Mouse (Mus musculus): ENCODE data around the gene Tmem231. TPM values are rescaled to one million over a fixed set of nuclear protein-coding genes. Genes with fewer than 3 reads are reported as not detected.
"Not testable (repeated sequence)": the region's sequence is repeated elsewhere in the genome, so short reads cannot be mapped to it uniquely, and the experiment has no call there.

Tmem231 gene
- total RNA-seq, 2 experiments from 2014 or later: 1.1 to 1.4 TPM

DNA sequence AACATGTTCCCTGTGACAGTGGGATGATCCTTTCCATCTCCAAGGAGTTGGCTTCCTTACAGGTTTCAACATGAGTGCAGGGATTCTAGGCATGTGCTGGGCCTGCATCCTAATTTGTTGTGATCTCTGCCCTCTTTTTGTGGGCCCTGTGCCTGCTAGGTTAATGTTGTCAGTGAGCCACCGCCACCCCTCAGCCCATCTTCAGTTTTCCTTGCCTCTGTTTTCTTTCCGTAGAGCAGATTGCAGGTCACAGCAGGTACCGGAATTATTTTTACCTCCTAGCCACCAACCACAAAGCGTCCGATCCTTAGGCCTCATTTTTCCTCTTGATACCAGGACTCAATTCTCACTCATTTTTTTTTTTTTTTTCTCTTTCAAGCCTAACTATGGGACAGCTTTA is 18.3 kb upstream of the Tmem231 start:
- no peak for DNase-seq
- intact Hi-C loops (cut with DNase I; ENCODE audit: low total_unique reads): no loop called here

DNA sequence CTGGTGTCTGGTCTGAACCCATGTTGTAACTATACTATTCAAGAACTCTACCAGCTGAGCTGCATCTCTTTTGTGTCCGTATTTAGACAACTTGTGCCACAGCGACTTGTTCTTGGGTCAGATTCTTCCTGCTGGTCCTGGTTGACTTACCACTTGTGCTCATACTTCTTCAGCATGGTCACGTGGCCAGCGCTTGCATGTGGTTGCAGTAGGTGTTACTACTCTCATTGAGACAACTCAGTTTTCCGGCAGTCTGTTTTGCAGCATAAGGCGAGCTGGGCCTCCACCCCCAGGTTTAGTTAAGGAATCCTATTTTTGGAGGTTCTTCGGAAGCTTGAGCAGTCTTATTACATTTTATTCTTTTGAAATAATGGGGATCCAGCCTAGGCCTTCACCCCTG is 17.6 kb upstream of the Tmem231 start:
- no peak for DNase-seq
- intact Hi-C loops (cut with DNase I; ENCODE audit: low total_unique reads): no loop called here

DNA sequence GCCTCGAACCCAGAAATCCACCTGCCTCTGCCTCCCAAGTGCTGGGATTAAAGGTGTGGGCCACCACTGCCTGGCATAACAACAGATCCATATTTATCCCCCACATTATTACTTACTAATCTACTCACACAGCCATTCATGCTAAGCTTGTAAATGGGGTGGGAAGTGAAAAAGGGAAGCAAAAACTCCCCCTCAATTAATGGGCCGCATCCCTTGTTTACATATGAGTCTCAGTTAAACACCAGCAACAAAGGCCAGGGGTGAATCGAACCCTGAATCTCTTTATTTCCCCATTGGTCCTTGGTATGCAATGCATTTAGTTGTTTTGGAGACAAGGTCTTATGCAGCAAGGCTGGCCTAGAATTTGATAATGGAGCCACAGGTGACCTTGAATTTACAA is 17.2 kb upstream of the Tmem231 start:
- no peak for DNase-seq
- intact Hi-C loops (cut with DNase I; ENCODE audit: low total_unique reads): no loop called here

DNA sequence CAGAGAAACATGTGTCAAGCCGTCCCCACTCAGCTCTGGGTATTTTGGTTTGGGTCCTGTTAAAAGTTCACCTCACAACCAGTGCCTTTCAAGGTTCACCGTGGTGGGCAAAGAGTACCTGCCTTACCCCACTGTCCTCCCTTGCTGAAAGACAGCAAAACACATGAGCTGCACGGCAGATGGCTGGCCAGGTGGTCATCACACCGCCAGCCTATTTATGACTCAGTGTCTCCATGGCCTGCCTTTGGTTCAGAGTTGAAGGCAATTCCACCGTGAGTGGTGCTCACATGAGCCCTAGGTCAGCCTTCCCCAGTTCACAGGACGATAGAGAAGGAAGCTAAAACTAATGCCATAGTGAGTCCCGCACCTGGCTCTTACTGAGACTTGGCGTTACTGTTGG is 14.3 kb upstream of the Tmem231 start:
- intact Hi-C loops (cut with DNase I; ENCODE audit: low total_unique reads): no loop called here
- no peak for DNase-seq

DNA sequence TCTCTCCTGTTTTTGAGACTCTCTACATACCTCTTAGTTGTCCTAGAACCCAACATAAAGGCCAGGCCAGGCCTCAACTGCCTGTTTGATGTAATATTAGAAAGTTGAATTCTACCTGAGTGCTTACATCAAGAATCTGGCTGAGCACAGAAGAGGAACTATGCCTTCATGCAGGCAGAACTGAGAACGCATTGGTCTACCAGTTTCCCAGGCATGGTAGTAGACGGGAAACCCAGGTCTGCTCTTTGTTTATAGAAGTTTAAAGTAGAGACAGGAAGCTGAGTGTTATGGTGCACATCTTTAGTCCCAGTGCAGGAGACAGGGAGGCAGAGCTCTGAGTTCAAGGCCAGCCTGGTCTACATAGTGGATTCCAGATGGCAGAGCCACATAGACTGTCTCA is 13.5 kb upstream of the Tmem231 start:
- intact Hi-C loops (cut with DNase I; ENCODE audit: low total_unique reads): no loop called here
- DNase-seq: no peak

DNA sequence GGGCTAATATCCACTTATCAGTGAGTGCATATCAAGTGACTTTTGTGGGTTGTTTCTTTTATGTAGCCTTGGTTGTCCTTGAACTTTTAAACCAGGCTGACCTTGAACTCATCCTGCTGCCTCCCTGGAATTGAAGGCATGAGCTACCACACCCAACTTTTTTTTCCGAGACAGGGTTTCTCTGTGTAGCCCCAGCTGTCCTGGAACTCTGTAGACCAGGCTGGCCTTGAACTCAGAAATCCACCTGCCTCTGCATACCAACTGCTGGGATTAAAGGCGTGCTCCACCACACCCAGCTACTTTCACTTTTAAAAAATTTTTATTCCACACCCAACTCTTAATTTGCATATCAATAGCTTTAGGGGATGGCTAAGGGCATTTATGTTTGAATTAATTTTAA is 9.9 kb upstream of the Tmem231 start:
- DNase-seq: no peak
- intact Hi-C loops (cut with DNase I; ENCODE audit: low total_unique reads): no loop called here

DNA sequence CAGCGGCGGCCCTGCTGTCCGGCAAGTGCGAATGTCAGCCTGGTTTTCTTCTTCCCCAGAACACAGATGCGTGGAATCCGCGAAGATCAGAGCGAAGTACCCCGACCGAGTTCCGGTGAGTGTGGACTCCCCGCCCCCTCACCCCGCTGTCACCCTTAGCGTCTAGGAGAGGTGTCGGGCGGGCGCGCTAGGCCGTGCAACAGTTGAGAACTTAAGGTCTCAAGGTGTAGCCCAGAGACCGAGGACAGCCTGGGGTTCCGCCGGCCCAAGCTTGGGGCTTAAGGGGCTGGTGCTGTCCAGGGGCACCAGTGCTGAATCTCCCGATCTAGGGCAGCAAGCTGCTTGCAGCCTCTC is 7.4 kb upstream of the Tmem231 start:
- intact Hi-C loops (cut with DNase I; ENCODE audit: low total_unique reads): no loop called here
- DNase-seq: peak; percentile 41

DNA sequence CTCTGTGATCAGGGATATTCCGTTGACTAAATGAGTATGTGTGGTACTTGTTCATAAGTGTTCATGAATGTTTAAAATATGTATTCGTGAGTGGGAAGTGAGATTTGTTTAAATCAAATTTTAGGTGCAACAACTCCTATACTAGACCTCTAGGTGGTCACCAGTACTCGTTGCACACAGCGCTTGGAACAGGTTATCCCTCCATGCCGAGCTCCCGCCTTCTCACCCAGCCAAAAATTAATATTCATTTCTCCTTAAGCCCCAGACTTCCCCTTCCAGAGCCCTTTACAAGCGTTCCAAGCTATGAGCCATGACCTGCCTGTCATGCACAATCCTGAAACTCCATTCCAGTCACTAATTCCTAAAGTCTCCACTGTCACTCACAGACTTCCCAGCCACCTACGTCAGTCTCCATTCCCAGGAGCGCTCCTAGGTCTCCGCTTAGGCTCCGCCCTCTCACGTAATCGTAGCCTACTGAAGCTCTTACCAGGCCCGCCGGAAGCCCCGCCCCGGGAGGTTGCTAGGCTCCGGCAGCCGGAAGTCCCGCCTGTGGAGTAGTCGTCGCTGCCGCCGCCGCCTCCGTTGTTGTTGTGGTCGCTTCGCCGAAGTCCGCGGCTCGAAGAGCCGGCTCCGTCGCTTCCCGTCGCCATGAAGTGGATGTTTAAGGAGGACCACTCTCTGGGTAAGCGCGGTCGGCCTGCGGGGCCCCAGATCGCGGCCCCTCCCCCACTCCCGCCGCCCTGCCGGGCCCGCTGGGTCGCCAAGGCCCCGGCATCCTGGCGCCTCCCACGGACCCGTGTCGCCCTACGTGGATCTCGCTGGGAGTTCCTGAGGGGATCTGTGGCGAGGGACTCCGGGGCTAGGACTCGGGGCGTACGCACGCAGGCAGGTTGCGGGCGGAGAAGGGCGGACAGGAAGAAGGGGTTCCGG is 6.8 kb upstream of the Tmem231 start, which contains the start of gene Gabarapl2:
Gene Gabarapl2, plus strand, starts transcription at position 533 of the 930 bp plus-strand sequence.
- intact Hi-C loops (cut with DNase I; ENCODE audit: low total_unique reads): no loop called here
- peak; percentile 98 for DNase-seq

DNA sequence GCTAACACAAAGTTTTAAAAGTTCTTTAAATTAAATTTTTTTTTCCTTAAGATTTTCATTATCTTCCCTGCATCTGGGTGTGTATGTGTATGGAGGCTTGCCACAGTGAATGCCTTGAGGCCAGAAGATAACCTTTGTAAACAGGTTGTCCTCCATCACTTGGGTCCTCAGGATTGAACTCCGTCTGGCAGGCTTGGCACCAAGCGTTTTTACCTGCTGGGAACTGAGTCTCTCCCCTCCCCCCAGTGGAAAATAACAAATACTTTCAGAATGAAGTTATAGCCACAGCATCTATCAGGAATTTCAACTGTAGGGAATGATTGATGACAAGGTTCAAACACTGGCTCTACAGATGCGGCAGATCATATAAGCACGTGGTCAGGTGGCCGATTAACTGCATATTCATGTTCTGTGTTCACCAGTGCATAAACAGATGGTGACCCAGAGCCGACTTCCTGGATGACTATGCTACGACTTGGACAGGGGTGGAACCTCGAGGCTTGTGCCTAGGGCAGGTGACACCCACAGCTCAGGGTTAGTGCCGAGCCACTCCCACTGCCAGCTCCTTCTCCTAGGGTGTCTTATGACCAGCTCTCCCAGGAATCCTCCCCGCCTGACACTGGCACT is 5.9 kb upstream of the Tmem231 start:
- DNase-seq: peak; percentile 27
- intact Hi-C loops (cut with DNase I; ENCODE audit: low total_unique reads): no loop called here

DNA sequence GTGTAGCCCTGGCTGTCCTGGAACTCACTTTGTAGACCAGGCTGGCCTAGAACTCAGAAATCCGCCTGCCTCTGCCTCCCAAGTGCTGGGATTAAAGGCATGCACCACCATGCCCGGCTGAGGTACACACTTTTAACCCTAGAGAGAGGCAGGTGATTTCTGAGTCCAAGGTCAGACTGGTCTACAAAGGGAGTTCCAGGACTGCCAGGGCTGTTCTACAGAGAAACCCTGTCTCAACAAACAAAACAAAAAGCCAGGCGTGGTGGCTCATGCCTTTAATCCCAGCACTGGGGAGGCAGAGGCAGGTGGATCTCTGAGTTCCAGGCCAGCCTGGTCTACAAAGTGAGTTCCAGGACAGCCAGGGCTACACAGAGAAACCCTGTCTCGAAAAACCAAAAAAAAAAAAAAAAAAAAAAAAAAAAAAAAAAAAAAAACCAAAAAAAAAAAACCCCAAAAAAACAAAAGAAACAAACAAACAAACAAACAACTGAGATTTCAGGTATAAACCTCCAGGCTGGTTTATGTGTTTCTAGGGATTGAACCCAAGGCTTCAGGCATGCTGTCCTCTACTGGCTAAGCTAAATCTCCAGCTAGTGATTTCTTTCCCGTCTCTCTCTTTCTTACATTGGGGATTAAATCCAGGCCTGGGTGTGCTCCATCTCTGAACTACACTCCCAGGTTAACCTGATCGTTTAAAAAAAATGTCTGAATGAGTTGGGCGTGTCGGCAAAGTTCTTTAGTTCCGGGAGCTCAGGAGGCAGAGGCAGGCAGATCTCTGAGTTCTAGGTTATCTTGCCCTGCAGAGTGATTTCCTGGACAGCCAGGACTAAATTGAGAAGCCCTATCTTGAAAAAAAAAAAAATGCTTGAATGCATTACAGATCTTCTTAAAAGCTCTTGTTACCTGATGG is 4.7 kb upstream of the Tmem231 start:
- DNase-seq; intact Hi-C loops (cut with DNase I; ENCODE audit: low total_unique reads): not testable (repeated sequence)

DNA sequence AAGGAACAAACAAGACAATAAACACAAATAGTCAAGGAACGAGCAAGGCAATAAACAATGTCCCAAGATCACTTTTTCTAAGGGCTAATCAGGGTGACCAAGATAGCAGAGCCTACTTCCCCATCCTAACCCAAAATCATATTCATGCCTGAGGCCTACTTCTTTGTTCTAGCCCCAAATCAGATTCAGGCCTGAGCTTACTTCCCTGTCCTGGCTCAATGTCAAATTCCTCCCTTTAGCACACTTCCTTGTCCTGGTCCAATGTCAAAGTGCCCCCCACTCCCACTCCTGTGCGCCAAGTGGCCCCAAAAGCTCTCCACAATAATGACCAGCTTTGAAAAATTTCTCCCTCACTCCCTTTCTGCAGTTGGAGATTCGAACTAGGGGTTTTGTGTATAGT is 3.5 kb upstream of the Tmem231 start:
- intact Hi-C loops (cut with DNase I; ENCODE audit: low total_unique reads): no loop called here
- no peak for DNase-seq

DNA sequence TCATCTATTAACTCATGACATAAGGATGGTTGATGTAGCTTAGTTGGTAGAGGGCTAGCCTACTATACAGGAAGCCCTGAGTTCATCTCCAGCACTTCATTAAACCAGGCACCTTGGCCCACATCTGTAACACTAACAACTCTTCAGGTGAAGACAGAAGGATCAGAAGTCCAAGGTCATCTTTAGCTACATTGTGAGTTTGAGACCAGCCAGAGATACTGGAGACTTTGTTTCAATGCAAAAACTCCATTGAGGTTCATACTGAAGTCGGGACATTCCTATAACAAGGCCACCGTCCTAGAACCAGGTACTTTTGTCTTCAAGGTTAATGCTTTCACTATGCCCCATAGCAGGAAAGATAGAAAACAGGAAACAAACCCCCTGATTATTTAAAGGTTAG is 520 bp upstream of the Tmem231 start:
- intact Hi-C loops (cut with DNase I; ENCODE audit: low total_unique reads): no loop called here
- no peak for DNase-seq

DNA sequence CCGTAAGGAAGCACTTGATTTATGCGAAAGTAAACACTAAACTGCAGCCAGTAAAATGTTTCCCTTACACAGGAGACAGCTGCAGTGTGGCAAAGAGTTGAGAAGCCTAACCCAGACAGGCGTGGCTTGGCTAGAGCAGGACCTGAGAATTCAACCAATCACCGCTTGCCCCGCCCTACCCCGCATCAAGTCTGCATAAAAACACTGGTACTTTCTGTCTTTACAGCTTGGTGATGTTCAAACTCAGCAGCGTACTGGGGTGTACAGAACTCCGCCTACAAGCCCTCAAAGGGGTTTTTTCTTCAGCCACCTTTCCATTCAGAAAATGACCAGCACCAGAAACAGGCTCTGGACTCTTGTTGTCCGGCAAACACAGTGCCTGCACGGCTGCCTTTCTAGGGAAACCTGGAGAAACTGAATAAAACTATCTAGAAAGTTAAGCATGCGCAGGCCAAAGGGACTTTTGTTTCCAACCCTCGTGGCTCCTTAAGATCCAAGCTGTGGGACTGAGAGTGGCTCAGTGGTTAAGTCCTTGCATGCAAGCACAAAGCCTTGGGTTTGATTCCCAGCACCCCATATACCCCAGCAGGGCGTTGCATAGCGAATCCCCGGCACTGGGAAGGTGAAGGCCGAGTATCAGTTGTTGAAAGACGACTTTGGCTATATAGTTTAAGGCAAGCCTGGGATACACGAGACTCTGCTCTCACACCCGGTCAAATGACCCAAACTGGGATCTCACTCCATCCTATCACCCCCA is 923 bp downstream of the Tmem231 start:
- intact Hi-C loops (cut with DNase I; ENCODE audit: low total_unique reads): no loop called here
- DNase-seq: peak; percentile 75

DNA sequence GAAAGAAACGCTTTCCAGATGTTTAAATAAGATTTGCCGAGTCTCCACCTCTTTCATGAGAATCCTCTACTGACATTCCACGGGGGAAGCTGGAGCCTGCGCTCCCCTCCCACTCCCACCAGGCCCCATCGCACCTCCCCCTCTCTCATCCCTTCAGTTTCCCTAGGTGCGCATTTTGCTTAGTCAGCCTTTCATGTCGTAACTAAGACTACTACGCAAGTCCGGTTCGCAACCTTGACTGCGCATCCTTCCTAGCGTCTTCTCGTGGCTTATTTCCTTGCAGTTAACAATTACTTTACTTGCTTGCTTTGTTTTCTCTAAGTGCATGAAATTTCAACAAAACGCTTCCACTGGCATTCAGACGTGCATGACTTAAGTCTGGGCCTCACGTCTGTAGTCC is 2.0 kb downstream of the Tmem231 start:
- intact Hi-C loops (cut with DNase I; ENCODE audit: low total_unique reads): no loop called here

DNA sequence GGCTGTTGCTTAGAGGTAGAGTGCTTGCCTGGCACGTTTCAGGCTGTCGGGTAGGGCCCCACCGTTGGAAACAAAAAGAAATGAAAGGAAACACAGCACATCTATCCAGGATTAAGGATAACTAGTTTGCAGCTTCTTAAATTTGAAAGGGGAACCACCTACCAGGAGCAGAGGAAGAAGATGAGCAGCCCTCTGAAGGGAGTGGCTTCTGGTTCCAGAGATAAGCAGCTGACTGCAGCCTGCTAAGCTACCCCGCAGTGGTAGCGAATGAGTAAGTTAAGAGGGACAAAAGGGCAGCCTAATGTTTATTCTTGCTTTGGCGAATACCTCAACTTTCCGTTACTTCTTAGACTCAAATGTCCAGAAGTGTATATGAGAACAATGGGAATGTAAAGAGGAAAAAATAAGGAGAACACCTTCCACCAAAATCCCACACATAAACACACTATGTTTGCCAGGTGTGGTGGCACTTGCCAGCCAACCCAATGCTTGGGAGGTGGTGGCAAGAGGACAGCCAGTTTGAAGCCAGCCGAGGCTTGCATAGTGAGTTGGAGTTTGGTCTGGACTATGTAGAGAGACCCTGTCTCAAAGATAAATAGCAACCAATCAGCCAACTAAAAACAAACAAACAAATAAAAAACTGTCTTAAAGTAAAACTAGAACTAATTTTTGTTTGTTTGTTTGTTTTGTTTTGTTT is 3.9 kb downstream of the Tmem231 start:
- no peak for DNase-seq
- intact Hi-C loops (cut with DNase I; ENCODE audit: low total_unique reads): loop anchor here (5.0 kb wide), 1 partner anchor 42 kb away; no protein-coding TSS in a partner anchor

More for the DNA sequence above, 2.0 kb downstream of the Tmem231 start:
- no peak for DNase-seq

DNA sequence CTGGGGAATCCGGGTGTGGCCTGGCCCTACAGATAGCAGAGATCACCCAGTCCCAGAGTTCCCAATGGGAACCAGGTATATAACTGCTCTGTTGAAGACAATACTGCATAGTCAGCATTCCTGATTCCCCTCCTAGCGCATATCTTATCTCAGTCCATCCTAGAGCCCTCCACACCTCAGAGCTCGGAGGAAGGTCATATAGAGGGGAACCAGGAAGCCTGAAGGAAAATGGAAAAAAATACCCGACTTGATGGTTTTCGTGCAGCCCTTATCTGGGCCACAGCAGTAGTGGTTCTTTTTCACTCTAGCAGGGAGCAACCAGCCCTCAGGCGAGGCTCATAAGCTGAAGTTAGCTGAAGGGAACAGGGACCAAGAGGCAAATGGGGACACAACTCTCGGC is 8.7 kb downstream of the Tmem231 start:
- no peak for DNase-seq
- intact Hi-C loops (cut with DNase I; ENCODE audit: low total_unique reads): loop anchor here (5.0 kb wide), 1 partner anchor 38 kb away; no protein-coding TSS in a partner anchor

DNA sequence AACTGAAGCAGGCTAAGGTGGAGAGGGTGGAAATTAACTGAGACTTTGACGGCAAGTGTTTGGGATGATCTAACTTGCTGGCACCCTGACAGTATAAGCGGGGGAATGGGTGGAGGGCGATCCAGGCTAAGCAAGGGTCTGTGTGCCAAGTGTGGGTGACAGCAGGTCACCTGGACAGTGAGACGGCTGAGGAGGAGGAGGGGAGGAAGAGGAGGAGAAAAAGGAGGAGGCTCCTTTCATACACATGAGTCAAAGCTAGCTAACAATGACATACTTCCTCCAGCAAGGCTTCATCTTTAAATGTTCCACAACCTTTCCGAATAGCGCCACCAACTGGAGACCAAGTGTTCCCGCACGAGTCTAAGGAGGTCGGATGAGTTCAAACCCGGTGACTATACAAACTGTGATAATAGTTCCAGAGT is 10.3 kb downstream of the Tmem231 start:
- peak; percentile 45 for DNase-seq
- intact Hi-C loops (cut with DNase I; ENCODE audit: low total_unique reads): no loop called here

DNA sequence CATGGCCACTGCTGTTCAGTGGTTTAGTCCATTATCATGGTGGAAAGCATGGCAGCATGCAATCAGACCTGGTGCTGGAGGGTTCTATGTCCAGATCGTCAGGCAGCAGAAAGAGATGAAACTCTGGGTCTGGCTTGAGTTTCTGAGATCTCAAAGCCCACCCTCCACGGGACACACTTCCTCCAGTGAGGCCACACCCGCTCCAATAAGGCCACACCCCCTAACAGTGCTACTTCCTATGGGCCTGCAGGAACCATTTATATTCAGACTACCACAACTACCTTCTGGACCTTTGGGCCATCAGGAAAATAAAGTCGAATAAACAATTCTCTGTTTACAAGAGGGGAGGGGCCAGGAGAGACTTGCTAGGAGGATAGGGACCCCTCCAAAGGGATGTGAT is 12.7 kb downstream of the Tmem231 start:
- DNase-seq: no peak
- intact Hi-C loops (cut with DNase I; ENCODE audit: low total_unique reads): no loop called here

DNA sequence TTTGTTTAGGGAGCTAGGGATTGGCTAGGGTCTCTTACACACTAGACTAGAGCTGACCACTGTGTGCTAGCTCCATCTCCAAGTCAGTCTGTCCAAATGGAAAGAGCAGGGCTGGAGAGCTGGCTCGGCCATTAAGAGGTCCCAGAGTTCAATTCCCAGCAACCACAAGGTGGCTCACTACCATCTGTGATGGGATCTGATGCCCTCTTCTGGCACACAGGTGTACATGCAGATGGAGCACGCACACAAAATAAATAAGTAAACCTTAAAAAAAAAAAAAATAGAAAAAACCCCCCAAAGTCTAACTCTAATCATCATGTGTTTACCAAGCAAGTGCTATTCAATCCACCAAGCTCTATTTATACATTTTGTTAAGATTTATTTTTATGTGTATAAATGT is 14.0 kb downstream of the Tmem231 start:
- intact Hi-C loops (cut with DNase I; ENCODE audit: low total_unique reads): no loop called here

More for the DNA sequence above, 14.0 kb downstream of the Tmem231 start:
- DNase-seq: no peak

All from gastrocnemius, postnatal 14 days (tissue).